Mouse (Mus musculus) myocyte (in vitro differentiated cells): ENCODE data around the gene Vmn2r56. TPM values are rescaled to one million over a fixed set of nuclear protein-coding genes. Genes with fewer than 3 reads are reported as not detected.

Source experiments
- H3K27me3 ChIP-seq: one replicate; pipeline ENCODE4 v1.6.1; 2011; ENCODE audit not compliant: control insufficient read depth, insufficient read depth, insufficient read length
- H3K36me3 ChIP-seq: one replicate; pipeline ENCODE4 v1.6.1; 2011; ENCODE audit not compliant: control insufficient read depth, insufficient read depth
- H3K4me2 ChIP-seq: one replicate; pipeline ENCODE4 v1.6.1; 2011; ENCODE audit warnings: low read depth, control low read depth
- H3K4me3 ChIP-seq: one replicate; pipeline ENCODE4 v1.5.1; 2011; ENCODE audit warnings: mild to moderate bottlenecking, control low read depth, moderate library complexity
- H3K79me2 ChIP-seq: one replicate; pipeline ENCODE4 v1.6.1; 2011; ENCODE audit not compliant: control insufficient read depth, insufficient read depth
- H3ac ChIP-seq: one replicate; pipeline ENCODE4 v1.6.1; 2011; ENCODE audit not compliant: control insufficient read depth, insufficient read length
- CEBPB ChIP-seq: IDR thresholded peaks from 2 replicates; pipeline ENCODE4 v1.6.1; 2011; ENCODE audit warnings: mild to moderate bottlenecking, moderate library complexity; ENCODE audit not compliant: poor library complexity, insufficient read depth, severe bottlenecking
- E2F4 ChIP-seq: IDR thresholded peaks from one replicate; pipeline ENCODE4 v1.6.1; 2011; ENCODE audit warnings: mild to moderate bottlenecking, control low read depth, moderate library complexity; ENCODE audit not compliant: insufficient read depth
- MAX ChIP-seq: IDR thresholded peaks from one replicate; pipeline ENCODE4 v1.6.1; 2011; ENCODE audit warnings: low read depth, mild to moderate bottlenecking, control low read depth
- MYOD1 ChIP-seq, 3 experiments: IDR thresholded peaks; one replicate each; pipeline ENCODE4 v1.6.1; 2011; ENCODE audit warnings: control low read depth in 2 of 3, low read depth in 2 of 3, mild to moderate bottlenecking in 2 of 3, moderate library complexity in 1 of 3; ENCODE audit not compliant: insufficient read length in 2 of 3, control insufficient read depth in 1 of 3
- MYOG ChIP-seq, 3 experiments: IDR thresholded peaks; one replicate each; pipeline ENCODE4 v1.6.1; 2011; ENCODE audit warnings: control low read depth in 2 of 3, low read depth in 2 of 3, mild to moderate bottlenecking in 2 of 3; ENCODE audit not compliant: insufficient read length in 2 of 3, control insufficient read depth in 1 of 3, insufficient read depth in 1 of 3
- POLR2A ChIP-seq: IDR thresholded peaks from one replicate; pipeline ENCODE4 v1.6.1; 2011; ENCODE audit warnings: low read depth, mild to moderate bottlenecking, control low read depth, moderate library complexity; ENCODE audit not compliant: insufficient read length
- POLR2AphosphoS2 ChIP-seq: IDR thresholded peaks from one replicate; pipeline ENCODE4 v1.6.1; 2011; ENCODE audit warnings: low read depth, control low read depth; ENCODE audit not compliant: insufficient read length
- REST ChIP-seq: IDR thresholded peaks from one replicate; pipeline ENCODE4 v1.6.1; 2011; ENCODE audit warnings: mild to moderate bottlenecking, control low read depth, moderate library complexity; ENCODE audit not compliant: insufficient read depth, insufficient read length
- SRF ChIP-seq: IDR thresholded peaks from one replicate; pipeline ENCODE4 v1.6.1; 2011; ENCODE audit warnings: low read depth; ENCODE audit not compliant: control insufficient read depth, insufficient read length
- TCF12 ChIP-seq: IDR thresholded peaks from one replicate; pipeline ENCODE4 v1.6.1; 2011; ENCODE audit warnings: mild to moderate bottlenecking, control low read depth; ENCODE audit not compliant: poor library complexity, insufficient read depth, severe bottlenecking
- TCF3 ChIP-seq: IDR thresholded peaks from one replicate; pipeline ENCODE4 v1.6.1; 2011; ENCODE audit warnings: low read depth, control low read depth; ENCODE audit not compliant: insufficient read length
- USF1 ChIP-seq: IDR thresholded peaks from one replicate; pipeline ENCODE4 v1.6.1; 2011; ENCODE audit warnings: low read depth, mild to moderate bottlenecking, control low read depth, moderate library complexity
- polyA plus RNA-seq: library from polyadenylated mRNA; unstranded; fragments of >200 nt; fragmentation: generic; extraction: Trizol; gene quantifications from one replicate; pipeline ENCODE4 v1.2.1, GENCODE M21; 2012; ENCODE audit warnings: missing spikeins

Vmn2r56 gene
- not detected for polyA plus RNA-seq

GRCm38 (mm10) chr7:12734904-12735303, at the start of gene Vmn2r56:
Vmn2r56 (minus strand) TSS chr7:12735004.
- Histone ChIP-seq H3K36me3 (no peaks in the 10 kb centered on the region), H3K27me3 (no peaks in the 10 kb centered on the region), H3K4me3 (no peak within 1 kb of the TSS), H3K79me2 (no peaks in the 10 kb centered on the region), H3ac (no peak within 1 kb of the TSS), H3K4me2 (no peak within 1 kb of the TSS)
- no peak for TF ChIP-seq E2F4
- no peak for TF ChIP-seq TCF3
- no peak for TF ChIP-seq MYOD1 (IDR thresholded peaks at IDR 0.05; ENCODE audit: control insufficient read depth in 1 of 3, insufficient read length in 2 of 3, low read depth in 2 of 3)
- no peak for TF ChIP-seq POLR2A
- TF ChIP-seq TCF12, result no peak
- no peak for TF ChIP-seq CEBPB
- no peak for TF ChIP-seq MAX

GRCm38 (mm10) chr7:12780151-12780830, 45.5 kb upstream of the Vmn2r56 start:
- no peak overlapping the region for H3K4me2 ChIP-seq
- TF ChIP-seq USF1 (no peak), REST (no peak), TCF3 (no peak), MYOD1 (IDR thresholded peaks at IDR 0.05; ENCODE audit: control insufficient read depth in 1 of 3, insufficient read length in 2 of 3, low read depth in 2 of 3) (no peak), SRF (no peak), POLR2AphosphoS2 (no peak), MAX (no peak), CEBPB (no peak), TCF12 (no peak), E2F4 (no peak), POLR2A (no peak), MYOG (IDR thresholded peaks at IDR 0.05; ENCODE audit: control insufficient read depth in 1 of 3, insufficient read depth in 1 of 3, insufficient read length in 2 of 3, low read depth in 2 of 3) (no peak)
- no peaks in the 10 kb centered on the region for H3K36me3 ChIP-seq
- H3K27me3 ChIP-seq, result peaks cover 6% of the 10 kb centered on the region
- no peaks in the 10 kb centered on the region for H3K79me2 ChIP-seq
- H3ac ChIP-seq, result no peak overlapping the region
- H3K4me3 ChIP-seq, result no peak overlapping the region

GRCm38 (mm10) chr7:12779782-12780150, 45.0 kb upstream of the Vmn2r56 start:
- TF ChIP-seq MYOD1 (IDR thresholded peaks at IDR 0.05; ENCODE audit: control insufficient read depth in 1 of 3, insufficient read length in 2 of 3, low read depth in 2 of 3) (no peak), USF1 (no peak), POLR2A (no peak), E2F4 (no peak), TCF3 (no peak), SRF (no peak), TCF12 (no peak), CEBPB (no peak), MAX (no peak), REST (no peak), MYOG (IDR thresholded peaks at IDR 0.05; ENCODE audit: control insufficient read depth in 1 of 3, insufficient read depth in 1 of 3, insufficient read length in 2 of 3, low read depth in 2 of 3) (no peak), POLR2AphosphoS2 (no peak)
- no peak overlapping the region for H3K4me3 ChIP-seq
- H3K36me3 ChIP-seq, result no peaks in the 10 kb centered on the region
- peaks cover 6% of the 10 kb centered on the region for H3K27me3 ChIP-seq
- no peak overlapping the region for H3ac ChIP-seq
- H3K79me2 ChIP-seq, result no peaks in the 10 kb centered on the region
- no peak overlapping the region for H3K4me2 ChIP-seq

- H3K4me3 ChIP-seq, result no peak overlapping the region
- H3K79me2 ChIP-seq, result no peaks in the 10 kb centered on the region
- H3K36me3 ChIP-seq, result no peaks in the 10 kb centered on the region
- TF ChIP-seq REST, result no peak
- no peak for TF ChIP-seq USF1
- TF ChIP-seq MAX, result no peak
- TF ChIP-seq MYOG (IDR thresholded peaks at IDR 0.05; ENCODE audit: control insufficient read depth in 1 of 3, insufficient read depth in 1 of 3, insufficient read length in 2 of 3, low read depth in 2 of 3), result no peak
- TF ChIP-seq MYOD1 (IDR thresholded peaks at IDR 0.05; ENCODE audit: control insufficient read depth in 1 of 3, insufficient read length in 2 of 3, low read depth in 2 of 3), result no peak
- TF ChIP-seq TCF12, result no peak
- no peak for TF ChIP-seq SRF
- H3K4me2 ChIP-seq, result no peak overlapping the region
- H3K27me3 ChIP-seq, result peaks cover 6% of the 10 kb centered on the region
- H3ac ChIP-seq, result no peak overlapping the region
Measured at GRCm38 (mm10) chr7:12779141-12779540, 44.3 kb upstream of the Vmn2r56 start.

GRCm38 (mm10) chr7:12774606-12775005, 39.8 kb upstream of the Vmn2r56 start:
- TF ChIP-seq POLR2A, result no peak
- no peak for TF ChIP-seq E2F4
- no peak for TF ChIP-seq CEBPB
- TF ChIP-seq MAX, result no peak
- no peak for TF ChIP-seq SRF
- TF ChIP-seq REST, result no peak
- TF ChIP-seq MYOG (IDR thresholded peaks at IDR 0.05; ENCODE audit: control insufficient read depth in 1 of 3, insufficient read depth in 1 of 3, insufficient read length in 2 of 3, low read depth in 2 of 3), result no peak
- no peak for TF ChIP-seq USF1
- TF ChIP-seq POLR2AphosphoS2, result no peak
- TF ChIP-seq TCF3, result no peak
- TF ChIP-seq TCF12, result no peak
- TF ChIP-seq MYOD1 (IDR thresholded peaks at IDR 0.05; ENCODE audit: control insufficient read depth in 1 of 3, insufficient read length in 2 of 3, low read depth in 2 of 3), result no peak
- no peak overlapping the region for H3K4me2 ChIP-seq
- no peak overlapping the region for H3K4me3 ChIP-seq
- no peaks in the 10 kb centered on the region for H3K27me3 ChIP-seq
- H3K36me3 ChIP-seq, result no peaks in the 10 kb centered on the region
- H3K79me2 ChIP-seq, result no peaks in the 10 kb centered on the region
- no peak overlapping the region for H3ac ChIP-seq
